Mouse (Mus musculus) stomach, postnatal 0 days (tissue): ENCODE results near the gene Kcne1l.

Source experiments
- CTCF ChIP-seq: IDR thresholded peaks from 2 replicates; pipeline ENCODE4 v1.5.1; 2016; ENCODE audit warnings: antibody characterized with exemption, low read depth, mild to moderate bottlenecking, moderate library complexity
- EP300 ChIP-seq: optimal IDR thresholded peaks from 2 replicates; pipeline ENCODE3; 2016; ENCODE audit warnings: antibody characterized with exemption

GRCm38 (mm10) chrX:142314307-142315024, 8.4 kb upstream of the Kcne1l start:
- TF ChIP-seq CTCF (peak; percentile 82), EP300 (no peak)
